Mouse (Mus musculus): ENCODE data around the gene Il2rb.

GRCm38 (mm10) chr15:78533346-78533835 lies 38.3 kb upstream of the Il2rb start:
- TF ChIP-seq CTCF (IDR thresholded peaks at IDR 0.05; ENCODE audit: low read depth), result no peak
- no peak for TF ChIP-seq EP300 (IDR thresholded peaks at IDR 0.05; ENCODE audit: low read depth)

All from liver, embryonic 14.5 days (tissue).